31 mouse cellular contexts compared by ENCODE assay signal in genomic region chr1:186656201-186656600, GRCm38 (mm10). TPM values are rescaled to one million over a fixed set of nuclear protein-coding genes. Genes with fewer than 3 reads are reported as not detected.
DNase-seq lines count a peak whose midpoint lies in the region; ATAC-seq and TF ChIP-seq lines count a peak whose summit lies in the region.
"Had no signal": no experiment of that assay in that cellular context is flagged by ENCODE, and none has a peak within 500 bp of the region (broad histone marks: within the 10 kb centered on the region; RNA-seq: fewer than 3 reads in every experiment).

No protein-coding gene starts in this region.

- DNase-seq in gastrocnemius, adult 2 months, result peak; percentile 76
- DNase-seq in gastrocnemius, postnatal 10 days, result no peak
- peak; percentile 14 for DNase-seq in lung, postnatal 36 days
- DNase-seq in lung, postnatal 25 days (ENCODE audit: low spot score), result no peak
- no peak for DNase-seq in spleen, postnatal 10 days (ENCODE audit: low spot score in 2 of 2)
- DNase-seq: adrenal gland, postnatal 10 days; cerebellum, adult 11-12 months; cerebellum, adult 9-11 months; embryo, embryonic 11 days; forebrain, postnatal 0 days; heart, postnatal 14 days; kidney, adult 11 months; kidney, postnatal 4 days; layer of hippocampus, adult 9-11 months; lung, embryonic 14.5 days; lung, postnatal 14 days; right cerebral cortex, postnatal 4 days; thymus, postnatal 4 days had no signal

- intact Hi-C loops in gastrocnemius, adult 2 months (cut with DNase I), result no loop called here

- H3K9me3 ChIP-seq in intestine, embryonic 16.5 days (ENCODE audit: control insufficient read depth, low read length), result no peaks in the 10 kb centered on the region
- H3K9me3 ChIP-seq: embryonic facial prominence, embryonic 13.5 days; hindbrain, embryonic 10.5 days; limb, embryonic 10.5 days; limb, embryonic 15.5 days; liver, embryonic 15.5 days; neural tube, embryonic 12.5 days had no signal

- no peak overlapping the region for H3K4me2 ChIP-seq in intestine, embryonic 16.5 days (ENCODE audit: low read depth, low read length)
- H3K4me2 ChIP-seq: embryonic facial prominence, embryonic 13.5 days; limb, embryonic 15.5 days; liver, embryonic 15.5 days; lung, embryonic 14.5 days; midbrain, embryonic 11.5 days; neural tube, embryonic 12.5 days had no signal

- H3K4me1 ChIP-seq in intestine, embryonic 16.5 days (ENCODE audit: control insufficient read depth, insufficient read depth, low read length), result peaks cover 14% of the 10 kb centered on the region
- H3K4me1 ChIP-seq: liver, embryonic 15.5 days had no signal

- H3K27me3 ChIP-seq in intestine, embryonic 16.5 days (replicated peaks; ENCODE audit: control insufficient read depth, insufficient read depth, low read length), result no peaks in the 10 kb centered on the region
- H3K27me3 ChIP-seq: embryonic facial prominence, embryonic 13.5 days; limb, embryonic 15.5 days; liver, embryonic 15.5 days; neural tube, embryonic 12.5 days had no signal

- H3K27ac ChIP-seq in gastrocnemius, adult 2 months, result peak overlapping the region; percentile 53
- no peak overlapping the region; the same call in 1 of the 2 replicates for H3K27ac ChIP-seq in intestine, embryonic 16.5 days (ENCODE audit: low read length)
- H3K27ac ChIP-seq: embryonic facial prominence, embryonic 13.5 days; hindbrain, embryonic 10.5 days; limb, embryonic 10.5 days; limb, embryonic 15.5 days; liver, embryonic 15.5 days; neural tube, embryonic 12.5 days had no signal

- H3K4me3 ChIP-seq in gastrocnemius, adult 2 months, result no peak overlapping the region
- no peak overlapping the region for H3K4me3 ChIP-seq in intestine, embryonic 16.5 days (ENCODE audit: low read length)
- H3K4me3 ChIP-seq: embryonic facial prominence, embryonic 13.5 days; hindbrain, embryonic 10.5 days; limb, embryonic 10.5 days; limb, embryonic 15.5 days; liver, embryonic 15.5 days; myocyte; neural tube, embryonic 12.5 days had no signal

- WGBS in intestine, embryonic 16.5 days, result 40% methylated on average over 1 of the region's 1 CpGs

- H3K36me3 ChIP-seq in intestine, embryonic 16.5 days (ENCODE audit: control insufficient read depth, insufficient read depth, low read length), result no peaks in the 10 kb centered on the region
- H3K36me3 ChIP-seq: embryonic facial prominence, embryonic 13.5 days; hindbrain, embryonic 10.5 days; limb, embryonic 15.5 days; liver, embryonic 15.5 days; neural tube, embryonic 12.5 days had no signal

- peak; percentile 17; the same call in 1 of the 2 replicates for ATAC-seq in intestine, embryonic 16.5 days
- ATAC-seq in inflammation-experienced regulatory T-cells, adult 6 months, result no peak
- ATAC-seq: CD4-positive, CD25-positive, alpha-beta regulatory T cell, adult 4 months; forebrain, postnatal 0 days had no signal

- no peak overlapping the region for H3K9ac ChIP-seq in intestine, embryonic 16.5 days (ENCODE audit: low read depth, low read length)
- H3K9ac ChIP-seq: embryonic facial prominence, embryonic 13.5 days; forebrain, postnatal 0 days; limb, embryonic 15.5 days; liver, embryonic 15.5 days; lung, embryonic 14.5 days; neural tube, embryonic 12.5 days had no signal

- TF ChIP-seq CTCF in gastrocnemius, adult 2 months (IDR thresholded peaks at IDR 0.05), result no peak

RNA-seq across cellular contexts. Expression of gene Tgfb2, which starts 49.6 kb away (rescaled TPM):
- total RNA-seq in gastrocnemius, adult 2 months (2021), result 10 to 100 TPM in 1 of 2 experiments, 1 to 10 TPM in 1; 6.5 to 14.1 TPM
- total RNA-seq in gastrocnemius, postnatal 10 days (2021), result 10 to 100 TPM; 28.4 to 38.7 TPM
- 11.0 and 12.2 TPM in 2 replicates for polyA plus RNA-seq in intestine, embryonic 16.5 days (2015; fragmentation: Nextera tagmentation; extraction: Ambion mirVana)
- polyA plus RNA-seq in inflammation-experienced regulatory T-cells, adult 6 months (2017; shearing (Covaris generic)), result under 1 TPM in 2 of 3 experiments, not detected in 1; 0.06 to 0.21 TPM
- total RNA-seq: granulocyte monocyte progenitor cell, adult 5-6 weeks; megakaryocyte, adult 5-6 weeks had no signal

Comparison
In these comparisons a context has a peak if more than half of its experiments do, and no peak if none do; other contexts are left out.
1. DNase-seq: peak in gastrocnemius, adult 2 months (single experiment) and lung, postnatal 36 days (single experiment); none in gastrocnemius, postnatal 10 days (single experiment), lung, postnatal 25 days (single experiment) and spleen, postnatal 10 days (0 of 2).